Mouse (Mus musculus): ENCODE data around the gene Exosc7. TPM values are rescaled to one million over a fixed set of nuclear protein-coding genes. Genes with fewer than 3 reads are reported as not detected.

Gene Exosc7
- polyA plus RNA-seq, 1 experiment from 2014 or later: 109 TPM

- H3K4me3 ChIP-seq (ENCODE audit: low read depth, low read length): no peak within 1 kb of the TSS
- H3K4me1 ChIP-seq (ENCODE audit: control insufficient read depth, insufficient read depth, low read length): no peaks in the 10 kb centered on the region
- H3K27me3 ChIP-seq (ENCODE audit: control insufficient read depth, insufficient read depth, low read length): no peaks in the 10 kb centered on the region
- DNase-seq (ENCODE audit: low spot score) (no peak), ATAC-seq (ENCODE audit: insufficient number of reproducible peaks, low FRiP score, low TSS enrichment, low read depth) (no peak)
- no peak within 1 kb of the TSS for H3K9ac ChIP-seq (ENCODE audit: low read length)
- no peak within 1 kb of the TSS for H3K4me2 ChIP-seq (ENCODE audit: low read depth, severe bottlenecking)
- WGBS: 85% methylated on average over 5 of the region's 5 CpGs
- H3K36me3 ChIP-seq (ENCODE audit: control insufficient read depth, insufficient read depth, low read length): no peaks in the 10 kb centered on the region
- no peak within 1 kb of the TSS for H3K27ac ChIP-seq (replicated peaks; ENCODE audit: low read depth, low read length)
- no peaks in the 10 kb centered on the region for H3K9me3 ChIP-seq (ENCODE audit: control insufficient read depth, low read length)
These were observed 37.4 kb downstream of the Exosc7 start, which contains the start of gene Clec3b for GRCm38 (mm10) chr9:123150241-123151020. TSS of gene Clec3b (plus strand) at chr9:123150946.

GRCm38 (mm10) chr9:123151561-123151960 lies 38.5 kb downstream of the Exosc7 start:
- ATAC-seq (ENCODE audit: insufficient number of reproducible peaks, low FRiP score, low TSS enrichment, low read depth) (no peak), DNase-seq (ENCODE audit: low spot score) (no peak)
- H3K4me1 ChIP-seq (ENCODE audit: control insufficient read depth, insufficient read depth, low read length): no peaks in the 10 kb centered on the region
- no peak overlapping the region for H3K4me3 ChIP-seq (ENCODE audit: low read depth, low read length)
- no peak overlapping the region for H3K9ac ChIP-seq (ENCODE audit: low read length)
- no peak overlapping the region for H3K4me2 ChIP-seq (ENCODE audit: low read depth, severe bottlenecking)
- H3K27ac ChIP-seq (replicated peaks; ENCODE audit: low read depth, low read length): no peak overlapping the region
- no peaks in the 10 kb centered on the region for H3K36me3 ChIP-seq (ENCODE audit: control insufficient read depth, insufficient read depth, low read length)
- no peaks in the 10 kb centered on the region for H3K9me3 ChIP-seq (ENCODE audit: control insufficient read depth, low read length)
- no peaks in the 10 kb centered on the region for H3K27me3 ChIP-seq (ENCODE audit: control insufficient read depth, insufficient read depth, low read length)
- WGBS: 67% methylated on average over 1 of the region's 1 CpGs

- DNase-seq (ENCODE audit: low spot score) (no peak), ATAC-seq (ENCODE audit: insufficient number of reproducible peaks, low FRiP score, low TSS enrichment, low read depth) (no peak)
- Histone ChIP-seq H3K4me1 (ENCODE audit: control insufficient read depth, insufficient read depth, low read length) (no peaks in the 10 kb centered on the region), H3K27me3 (ENCODE audit: control insufficient read depth, insufficient read depth, low read length) (no peaks in the 10 kb centered on the region), H3K4me3 (ENCODE audit: low read depth, low read length) (no peak overlapping the region), H3K9me3 (ENCODE audit: control insufficient read depth, low read length) (no peaks in the 10 kb centered on the region), H3K27ac (replicated peaks; ENCODE audit: low read depth, low read length) (no peak overlapping the region), H3K36me3 (ENCODE audit: control insufficient read depth, insufficient read depth, low read length) (no peaks in the 10 kb centered on the region), H3K9ac (ENCODE audit: low read length) (no peak overlapping the region), H3K4me2 (ENCODE audit: low read depth, severe bottlenecking) (no peak overlapping the region)
- 75% methylated on average over 3 of the region's 3 CpGs for WGBS
These were observed 39.0 kb downstream of the Exosc7 start for GRCm38 (mm10) chr9:123152026-123152425.

- H3K27me3 ChIP-seq (ENCODE audit: control insufficient read depth, insufficient read depth, low read length): no peaks in the 10 kb centered on the region
- no peak overlapping the region for H3K4me2 ChIP-seq (ENCODE audit: low read depth, severe bottlenecking)
- H3K4me1 ChIP-seq (ENCODE audit: control insufficient read depth, insufficient read depth, low read length): no peaks in the 10 kb centered on the region
- DNase-seq (ENCODE audit: low spot score) (no peak), ATAC-seq (ENCODE audit: insufficient number of reproducible peaks, low FRiP score, low TSS enrichment, low read depth) (no peak)
- no peak overlapping the region for H3K9ac ChIP-seq (ENCODE audit: low read length)
- 88% methylated on average over 2 of the region's 2 CpGs for WGBS
- H3K9me3 ChIP-seq (ENCODE audit: control insufficient read depth, low read length): no peaks in the 10 kb centered on the region
- no peak overlapping the region for H3K27ac ChIP-seq (replicated peaks; ENCODE audit: low read depth, low read length)
- H3K36me3 ChIP-seq (ENCODE audit: control insufficient read depth, insufficient read depth, low read length): no peaks in the 10 kb centered on the region
- H3K4me3 ChIP-seq (ENCODE audit: low read depth, low read length): no peak overlapping the region
These were observed 40.1 kb downstream of the Exosc7 start for GRCm38 (mm10) chr9:123153121-123153520.

- DNase-seq (ENCODE audit: low spot score): peak; percentile 45
- Histone ChIP-seq H3K36me3 (ENCODE audit: control insufficient read depth, insufficient read depth, low read length) (no peaks in the 10 kb centered on the region), H3K4me2 (ENCODE audit: low read depth, severe bottlenecking) (peak overlapping the region; percentile 13; the same call in 1 of the 2 replicates), H3K27me3 (ENCODE audit: control insufficient read depth, insufficient read depth, low read length) (no peaks in the 10 kb centered on the region), H3K9ac (ENCODE audit: low read length) (peak overlapping the region; percentile 30; the same call in 1 of the 2 replicates), H3K4me1 (ENCODE audit: control insufficient read depth, insufficient read depth, low read length) (no peaks in the 10 kb centered on the region), H3K4me3 (ENCODE audit: low read depth, low read length) (peak overlapping the region; percentile 14; the same call in 1 of the 2 replicates), H3K9me3 (ENCODE audit: control insufficient read depth, low read length) (no peaks in the 10 kb centered on the region), H3K27ac (replicated peaks; ENCODE audit: low read depth, low read length) (no peak overlapping the region)
- 25% methylated on average over 30 of the region's 30 CpGs for WGBS
- ATAC-seq (ENCODE audit: insufficient number of reproducible peaks, low FRiP score, low TSS enrichment, low read depth): peak; percentile 76; the same call in 1 of the 2 replicates
These were observed 43.9 kb downstream of the Exosc7 start for GRCm38 (mm10) chr9:123156910-123157361.

- no peak overlapping the region for H3K9ac ChIP-seq (ENCODE audit: low read length)
- no peak overlapping the region for H3K27ac ChIP-seq (replicated peaks; ENCODE audit: low read depth, low read length)
- no peaks in the 10 kb centered on the region for H3K9me3 ChIP-seq (ENCODE audit: control insufficient read depth, low read length)
- no peak overlapping the region for H3K4me2 ChIP-seq (ENCODE audit: low read depth, severe bottlenecking)
- no peak for ATAC-seq (ENCODE audit: insufficient number of reproducible peaks, low FRiP score, low TSS enrichment, low read depth)
- H3K27me3 ChIP-seq (ENCODE audit: control insufficient read depth, insufficient read depth, low read length): no peaks in the 10 kb centered on the region
- no peak overlapping the region for H3K4me3 ChIP-seq (ENCODE audit: low read depth, low read length)
- no peaks in the 10 kb centered on the region for H3K36me3 ChIP-seq (ENCODE audit: control insufficient read depth, insufficient read depth, low read length)
- no peaks in the 10 kb centered on the region for H3K4me1 ChIP-seq (ENCODE audit: control insufficient read depth, insufficient read depth, low read length)
- no peak for DNase-seq (ENCODE audit: low spot score)
These were observed 44.7 kb downstream of the Exosc7 start for GRCm38 (mm10) chr9:123157699-123158098.

- DNase-seq (ENCODE audit: low spot score): peak; percentile 59
These were observed 45.3 kb downstream of the Exosc7 start for GRCm38 (mm10) chr9:123158125-123158836.

GRCm38 (mm10) chr9:123159330-123159729 lies 46.3 kb downstream of the Exosc7 start:
- Histone ChIP-seq H3K4me2 (ENCODE audit: low read depth, severe bottlenecking) (no peak overlapping the region), H3K9ac (ENCODE audit: low read length) (no peak overlapping the region), H3K9me3 (ENCODE audit: control insufficient read depth, low read length) (no peaks in the 10 kb centered on the region), H3K4me1 (ENCODE audit: control insufficient read depth, insufficient read depth, low read length) (no peaks in the 10 kb centered on the region), H3K27ac (replicated peaks; ENCODE audit: low read depth, low read length) (no peak overlapping the region), H3K4me3 (ENCODE audit: low read depth, low read length) (no peak overlapping the region), H3K36me3 (ENCODE audit: control insufficient read depth, insufficient read depth, low read length) (no peaks in the 10 kb centered on the region), H3K27me3 (ENCODE audit: control insufficient read depth, insufficient read depth, low read length) (no peaks in the 10 kb centered on the region)
- DNase-seq (ENCODE audit: low spot score) (peak; percentile 75), ATAC-seq (ENCODE audit: insufficient number of reproducible peaks, low FRiP score, low TSS enrichment, low read depth) (no peak)
- WGBS: 63% methylated on average over 7 of the region's 7 CpGs

More at GRCm38 (mm10) chr9:123158125-123158836, 45.3 kb downstream of the Exosc7 start:
- H3K9ac ChIP-seq (ENCODE audit: low read length): no peak overlapping the region
- no peak overlapping the region for H3K27ac ChIP-seq (replicated peaks; ENCODE audit: low read depth, low read length)
- H3K36me3 ChIP-seq (ENCODE audit: control insufficient read depth, insufficient read depth, low read length): no peaks in the 10 kb centered on the region
- H3K27me3 ChIP-seq (ENCODE audit: control insufficient read depth, insufficient read depth, low read length): no peaks in the 10 kb centered on the region
- H3K4me1 ChIP-seq (ENCODE audit: control insufficient read depth, insufficient read depth, low read length): no peaks in the 10 kb centered on the region
- 58% methylated on average over 8 of the region's 8 CpGs for WGBS
- no peak overlapping the region for H3K4me3 ChIP-seq (ENCODE audit: low read depth, low read length)
- ATAC-seq (ENCODE audit: insufficient number of reproducible peaks, low FRiP score, low TSS enrichment, low read depth): no peak
- H3K9me3 ChIP-seq (ENCODE audit: control insufficient read depth, low read length): no peaks in the 10 kb centered on the region
- no peak overlapping the region for H3K4me2 ChIP-seq (ENCODE audit: low read depth, severe bottlenecking)
